Mouse (Mus musculus) lung, postnatal 14 days (tissue): Measurements from ENCODE around the gene Alpi.

Source experiments
- DNase-seq: peaks from one replicate; pipeline ENCODE4 v3.0.0; 2021

Gene Alpi

GRCm38 (mm10) chr1:87059042-87059665, 42.3 kb downstream of the Alpi start:
- no peak for DNase-seq

DNA sequence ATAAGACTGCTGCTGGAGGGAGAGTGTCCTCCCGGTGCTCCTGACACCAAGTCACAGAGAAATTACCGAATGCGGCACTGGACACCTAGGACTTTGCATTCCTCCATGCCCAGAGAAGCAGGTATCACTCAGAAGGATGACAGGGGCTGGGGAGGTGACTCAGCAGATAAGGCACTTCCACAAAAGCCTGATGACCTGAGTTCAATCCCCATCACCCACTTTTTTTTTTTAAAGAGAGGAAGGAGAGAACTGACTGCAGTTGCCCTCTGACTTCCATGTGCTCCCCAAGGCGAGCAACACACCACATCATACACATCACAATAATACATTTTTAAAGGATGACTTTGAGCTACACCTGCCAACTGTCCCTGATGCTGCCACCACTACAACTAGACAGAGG, 44.3 kb downstream of the Alpi start:
- DNase-seq = no peak

- DNase-seq = no peak
These were observed 50.0 kb downstream of the Alpi start for GRCm38 (mm10) chr1:87051369-87051768.

DNA sequence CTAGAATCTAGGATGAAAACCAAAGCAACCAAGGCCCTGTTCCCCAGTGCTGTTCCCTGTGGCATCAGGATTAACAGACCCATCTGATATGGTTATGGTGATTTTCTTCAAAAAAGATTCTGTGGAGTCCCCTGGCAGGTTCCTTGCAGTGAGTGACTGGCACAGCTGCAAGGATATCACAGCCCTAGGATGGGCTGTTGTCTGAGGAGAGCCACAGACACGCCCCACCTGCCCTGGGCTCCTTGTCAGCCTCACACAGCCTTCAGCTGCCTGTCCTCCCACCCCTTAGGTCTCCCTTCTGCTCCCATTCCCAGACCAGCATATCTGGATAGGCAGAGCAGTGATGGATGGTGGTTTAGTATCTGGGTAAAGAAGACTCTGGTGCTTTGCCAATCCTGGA, 50.7 kb downstream of the Alpi start:
- no peak for DNase-seq

GRCm38 (mm10) chr1:87050072-87050471, 51.3 kb downstream of the Alpi start:
- DNase-seq = no peak
